Mouse (Mus musculus) forebrain, embryonic 14.5 days (tissue): ENCODE measurements at regions not wholly inside any gene's neighbourhood (a gene's known extent, or its start where the extent isn't known, plus 50 kb on each side); places are given as distances from the start of the nearest gene placed in this dataset.

Source experiments
- ATAC-seq: fragments of 200-750 bp; cut with Nextera tagmentation; 2 replicates; pipeline ENCODE4 v1.8.0; 2017; ENCODE audit warnings: mild to moderate bottlenecking, moderate library complexity
- DNase-seq: peaks from one replicate; pipeline ENCODE4 v3.0.0-alpha.2; 2015; ENCODE audit warnings: low spot score
- H3K27ac ChIP-seq: fragments of 300-500 bp; sonication (generic); 2 replicates; pipeline ENCODE4 v1.5.1; 2014; ENCODE audit warnings: low read depth, mild to moderate bottlenecking, control low read depth, low read length, moderate library complexity
- H3K27me3 ChIP-seq: fragments of 300-500 bp; sonication (generic); replicated peaks from 2 replicates; pipeline ENCODE4 v1.6.1; 2014; ENCODE audit warnings: low read length, control low read depth, mixed read lengths; ENCODE audit not compliant: control insufficient read depth, insufficient read depth
- H3K36me3 ChIP-seq: fragments of 300-500 bp; sonication (generic); 2 replicates; pipeline ENCODE4 v1.6.1; 2014; ENCODE audit warnings: low read length, control low read depth; ENCODE audit not compliant: control insufficient read depth, insufficient read depth
- H3K4me1 ChIP-seq: fragments of 300-500 bp; sonication (generic); 2 replicates; pipeline ENCODE4 v1.6.1; 2014; ENCODE audit warnings: antibody characterized with exemption, low read length, control low read depth; ENCODE audit not compliant: control insufficient read depth, insufficient read depth
- H3K4me2 ChIP-seq: fragments of 300-500 bp; sonication (generic); 2 replicates; pipeline ENCODE4 v1.6.1; 2014; ENCODE audit warnings: mild to moderate bottlenecking, control low read depth, low read length
- H3K4me3 ChIP-seq: fragments of 300-500 bp; sonication (generic); 2 replicates; pipeline ENCODE4 v1.5.1; 2014; ENCODE audit warnings: low read depth, low read length, control low read depth
- H3K9ac ChIP-seq: fragments of 300-500 bp; sonication (generic); 2 replicates; pipeline ENCODE4 v1.6.1; 2014; ENCODE audit warnings: mild to moderate bottlenecking, low read length, control low read depth, moderate library complexity
- H3K9me3 ChIP-seq: fragments of 300-500 bp; sonication (generic); replicated peaks from 2 replicates; pipeline ENCODE4 v1.6.1; 2016; ENCODE audit warnings: low read length, control low read depth, mixed read lengths; ENCODE audit not compliant: control insufficient read depth
- WGBS: fragments of 180-500 bp; shearing (Covaris S2); extraction: QIAGEN DNeasy Blood & Tissue Kit; methylation state at CpG from one replicate; pipeline ENCODE4 v1.1.7; 2014; 5-methylcytosine and 5-hydroxymethylcytosine counted together

DNA sequence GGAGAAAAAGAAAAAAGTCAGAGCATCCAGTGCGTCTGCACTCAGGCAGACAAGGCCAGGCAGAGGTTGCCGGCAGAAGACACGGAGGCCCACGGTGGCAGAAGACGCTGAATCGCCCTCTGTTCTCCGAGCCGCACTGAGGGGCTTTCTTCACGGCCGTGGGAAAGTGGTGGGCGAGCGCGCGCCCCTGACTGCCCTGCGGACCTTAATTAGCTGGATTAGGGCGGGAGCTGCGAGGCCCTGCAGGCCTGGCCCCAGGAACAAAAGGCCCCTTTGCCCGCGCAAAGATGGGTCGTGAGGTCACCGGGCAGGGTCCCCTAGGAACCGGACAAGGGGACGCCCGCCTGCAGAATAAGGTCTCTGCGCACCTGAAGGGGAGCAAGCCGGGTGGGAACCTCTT lies 120.6 kb downstream of the Zfp36l2 start:
- DNase-seq (no peak), ATAC-seq (no peak)
- 15% methylated on average over 26 of the region's 26 CpGs for WGBS

DNA sequence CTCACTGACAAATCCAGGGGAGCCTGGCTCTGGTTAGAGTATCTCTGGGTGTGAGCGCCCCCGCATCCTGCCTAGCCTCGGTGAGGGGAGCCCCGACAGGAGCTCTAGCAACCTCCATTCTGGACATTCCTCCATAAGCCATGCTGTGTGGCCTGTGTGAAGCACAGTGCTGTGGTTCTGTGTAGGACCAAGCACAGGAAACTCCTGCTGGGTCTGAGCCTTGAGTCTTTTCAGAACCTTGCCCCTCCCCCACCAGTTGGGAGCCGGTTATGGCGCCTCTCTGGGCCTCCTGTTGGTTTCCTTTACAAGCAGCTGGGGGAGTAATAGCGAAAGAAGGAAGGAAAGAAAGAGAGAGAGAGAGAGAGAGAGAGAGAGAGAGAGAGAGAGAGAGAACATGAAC lies 124.0 kb downstream of the Zfp36l2 start:
- no peak overlapping the region for H3K9ac ChIP-seq
- H3K4me2 ChIP-seq = no peak overlapping the region
- ATAC-seq = no peak
- 51% methylated on average over 7 of the region's 7 CpGs for WGBS
- no peaks in the 10 kb centered on the region for H3K9me3 ChIP-seq
- H3K27me3 ChIP-seq = no peaks in the 10 kb centered on the region
- peaks cover 5% of the 10 kb centered on the region; the same call in 1 of the 2 replicates for H3K4me1 ChIP-seq
- H3K27ac ChIP-seq = no peak overlapping the region
- no peaks in the 10 kb centered on the region for H3K36me3 ChIP-seq
- DNase-seq = no peak
- H3K4me3 ChIP-seq = no peak overlapping the region

More for the DNA sequence above, 120.6 kb downstream of the Zfp36l2 start:
- H3K4me2 ChIP-seq = no peak overlapping the region
- H3K4me3 ChIP-seq = no peak overlapping the region
- no peak overlapping the region for H3K27ac ChIP-seq
- H3K36me3 ChIP-seq = no peaks in the 10 kb centered on the region
- H3K4me1 ChIP-seq = no peaks in the 10 kb centered on the region
- H3K9ac ChIP-seq = no peak overlapping the region
- no peaks in the 10 kb centered on the region for H3K9me3 ChIP-seq
- H3K27me3 ChIP-seq = no peaks in the 10 kb centered on the region

DNA sequence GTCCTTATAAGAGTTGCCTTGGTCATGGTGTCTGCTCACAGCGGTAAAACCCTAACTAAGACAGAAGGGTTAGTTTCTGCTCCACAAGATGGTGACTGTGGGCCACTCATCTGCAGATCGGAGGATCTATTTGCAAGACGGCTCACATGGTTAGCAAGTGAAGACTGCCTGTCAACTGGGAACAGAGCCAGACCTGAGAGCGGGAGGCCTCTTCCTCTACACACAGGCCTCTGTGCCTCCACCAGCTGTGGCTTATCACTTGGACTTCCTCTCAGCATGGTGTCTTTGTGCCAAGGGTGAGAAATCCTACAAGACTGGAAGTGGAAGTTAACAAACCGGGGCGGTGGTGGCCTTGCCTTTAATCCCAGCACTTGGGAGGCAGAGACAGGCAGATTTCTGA lies 126.1 kb downstream of the Zfp36l2 start:
- DNase-seq (no peak), ATAC-seq (no peak)
- H3K9ac ChIP-seq = no peak overlapping the region
- no peaks in the 10 kb centered on the region for H3K36me3 ChIP-seq
- no peaks in the 10 kb centered on the region for H3K27me3 ChIP-seq
- 85% methylated on average over 6 of the region's 6 CpGs for WGBS
- no peak overlapping the region for H3K4me3 ChIP-seq
- no peak overlapping the region for H3K27ac ChIP-seq
- no peak overlapping the region for H3K4me2 ChIP-seq
- H3K4me1 ChIP-seq = peaks cover 5% of the 10 kb centered on the region; the same call in 1 of the 2 replicates
- H3K9me3 ChIP-seq = no peaks in the 10 kb centered on the region

DNA sequence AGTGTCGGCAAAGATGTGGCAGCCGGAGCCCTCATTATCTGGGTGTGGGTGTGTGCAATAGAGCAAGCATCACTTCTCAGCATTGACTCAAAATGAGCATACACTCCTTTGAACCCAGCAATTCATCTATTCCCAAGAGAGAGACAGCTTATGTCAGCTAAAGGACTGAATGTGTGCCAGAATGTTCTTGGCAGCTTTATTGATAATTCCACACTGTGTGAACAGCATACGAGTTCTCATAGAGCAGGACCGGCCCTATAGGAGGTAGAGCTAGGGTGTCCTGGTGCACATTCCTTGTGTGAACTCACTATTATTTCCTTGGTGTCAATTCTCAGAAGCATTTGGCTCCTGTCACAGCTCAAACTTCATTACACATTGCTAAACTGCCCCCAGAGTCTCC lies 131.3 kb downstream of the Zfp36l2 start:
- DNase-seq (peak; percentile 52), ATAC-seq (no peak)
- Histone ChIP-seq H3K36me3 (no peaks in the 10 kb centered on the region), H3K4me3 (no peak overlapping the region), H3K4me2 (no peak overlapping the region), H3K9ac (no peak overlapping the region), H3K27ac (no peak overlapping the region), H3K9me3 (no peaks in the 10 kb centered on the region), H3K27me3 (no peaks in the 10 kb centered on the region), H3K4me1 (peaks cover 5% of the 10 kb centered on the region; the same call in 1 of the 2 replicates)
- WGBS = 66% methylated on average over 4 of the region's 4 CpGs

DNA sequence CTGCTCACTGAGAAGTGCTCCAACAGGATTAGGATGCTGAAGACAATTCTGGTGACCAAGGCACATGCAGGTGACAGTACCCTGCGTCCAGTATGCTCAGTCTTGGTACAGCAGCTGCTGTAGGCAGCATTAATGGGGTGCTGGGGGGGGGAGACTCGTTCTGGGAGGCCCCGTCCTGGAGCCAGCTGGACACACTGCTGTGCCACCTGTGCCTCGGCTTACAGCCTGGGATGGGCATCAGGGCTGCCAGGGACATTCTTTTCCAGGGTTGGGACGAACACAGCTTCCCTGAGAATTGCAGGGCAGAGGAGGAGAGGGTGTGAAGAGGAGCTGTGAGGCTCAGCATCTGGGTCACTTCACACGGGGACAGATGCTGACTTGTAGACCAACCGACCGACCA lies 135.3 kb downstream of the Zfp36l2 start:
- WGBS = 80% methylated on average over 8 of the region's 8 CpGs
- Histone ChIP-seq H3K9me3 (no peaks in the 10 kb centered on the region), H3K4me1 (no peaks in the 10 kb centered on the region), H3K9ac (no peak overlapping the region), H3K27me3 (no peaks in the 10 kb centered on the region), H3K4me2 (no peak overlapping the region), H3K36me3 (no peaks in the 10 kb centered on the region), H3K4me3 (no peak overlapping the region), H3K27ac (no peak overlapping the region)
- ATAC-seq (no peak), DNase-seq (no peak)

DNA sequence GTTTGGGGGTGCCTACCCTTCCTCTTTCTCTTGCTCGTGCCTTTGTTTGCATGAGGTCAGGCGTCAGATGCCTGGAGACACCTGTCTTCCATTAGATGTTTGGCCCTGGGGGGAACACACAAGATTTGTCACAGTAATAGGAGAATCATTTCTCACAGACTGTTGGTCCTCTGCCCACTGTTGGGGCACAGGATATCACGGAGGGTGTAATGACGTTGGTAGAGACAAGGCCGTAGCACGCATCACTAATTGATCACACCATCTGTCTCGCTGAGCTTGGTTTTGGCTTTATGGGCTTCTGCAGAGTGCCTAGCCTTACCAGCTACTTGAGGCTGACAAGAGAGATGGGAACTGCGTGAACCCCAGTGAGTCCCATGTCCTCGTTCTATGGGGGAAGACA lies 136.5 kb downstream of the Zfp36l2 start:
- ATAC-seq = no peak
- WGBS = 76% methylated on average over 9 of the region's 9 CpGs

DNA sequence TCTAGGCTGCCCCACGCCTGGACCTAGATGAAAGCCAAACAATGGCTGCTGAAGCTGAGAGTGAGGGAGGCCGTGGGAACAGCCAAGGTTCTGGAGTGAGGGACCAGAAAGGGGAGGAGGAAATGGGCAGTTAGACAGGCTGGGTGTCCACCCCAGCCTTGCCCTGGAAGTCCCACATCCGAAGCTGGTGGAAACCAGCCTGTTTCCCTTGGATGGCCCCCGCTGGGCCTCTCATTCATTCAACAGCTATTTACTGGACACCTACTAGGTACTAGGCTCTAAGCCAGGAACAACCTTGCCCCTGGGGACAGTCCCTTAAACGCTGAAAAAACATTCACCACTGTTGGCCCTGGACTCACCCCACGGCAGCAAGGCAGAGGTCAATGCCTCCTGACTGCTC lies 139.2 kb downstream of the Zfp36l2 start:
- DNase-seq (no peak), ATAC-seq (no peak)
- Histone ChIP-seq H3K9me3 (no peaks in the 10 kb centered on the region), H3K27ac (no peak overlapping the region), H3K9ac (no peak overlapping the region), H3K4me1 (no peaks in the 10 kb centered on the region), H3K27me3 (no peaks in the 10 kb centered on the region), H3K4me3 (no peak overlapping the region), H3K36me3 (no peaks in the 10 kb centered on the region), H3K4me2 (no peak overlapping the region)
- 72% methylated on average over 6 of the region's 6 CpGs for WGBS

More for the DNA sequence above, 136.5 kb downstream of the Zfp36l2 start:
- no peak overlapping the region for H3K4me3 ChIP-seq
- H3K9me3 ChIP-seq = no peaks in the 10 kb centered on the region
- peak; percentile 50 for DNase-seq
- H3K4me1 ChIP-seq = no peaks in the 10 kb centered on the region
- H3K36me3 ChIP-seq = no peaks in the 10 kb centered on the region
- no peak overlapping the region for H3K4me2 ChIP-seq
- H3K27ac ChIP-seq = no peak overlapping the region
- no peak overlapping the region for H3K9ac ChIP-seq
- H3K27me3 ChIP-seq = no peaks in the 10 kb centered on the region

DNA sequence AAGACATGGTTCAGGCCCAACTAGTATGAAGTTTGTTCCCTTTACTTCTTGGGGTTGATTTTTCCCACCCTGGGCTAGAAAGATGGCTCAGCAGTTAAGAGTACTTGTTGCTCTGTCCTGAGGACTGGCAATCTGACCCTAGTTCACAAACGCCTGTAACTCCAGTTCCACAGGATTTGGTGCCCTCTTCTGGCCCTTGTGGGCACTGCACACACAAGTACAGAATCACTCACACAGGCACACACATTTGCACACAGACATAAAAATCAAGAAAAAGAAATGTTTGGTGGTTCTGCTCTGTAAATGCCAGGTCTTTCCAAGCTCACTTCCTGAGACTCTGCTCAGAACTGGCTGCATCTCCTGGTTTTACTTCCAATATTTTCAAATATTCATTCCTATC lies 140.2 kb downstream of the Zfp36l2 start:
- Histone ChIP-seq H3K4me3 (no peak overlapping the region), H3K4me1 (no peaks in the 10 kb centered on the region), H3K36me3 (no peaks in the 10 kb centered on the region), H3K9ac (no peak overlapping the region), H3K9me3 (no peaks in the 10 kb centered on the region), H3K27ac (no peak overlapping the region), H3K4me2 (no peak overlapping the region), H3K27me3 (no peaks in the 10 kb centered on the region)
- ATAC-seq (no peak), DNase-seq (no peak)
- 83% methylated on average over 1 of the region's 1 CpGs for WGBS

DNA sequence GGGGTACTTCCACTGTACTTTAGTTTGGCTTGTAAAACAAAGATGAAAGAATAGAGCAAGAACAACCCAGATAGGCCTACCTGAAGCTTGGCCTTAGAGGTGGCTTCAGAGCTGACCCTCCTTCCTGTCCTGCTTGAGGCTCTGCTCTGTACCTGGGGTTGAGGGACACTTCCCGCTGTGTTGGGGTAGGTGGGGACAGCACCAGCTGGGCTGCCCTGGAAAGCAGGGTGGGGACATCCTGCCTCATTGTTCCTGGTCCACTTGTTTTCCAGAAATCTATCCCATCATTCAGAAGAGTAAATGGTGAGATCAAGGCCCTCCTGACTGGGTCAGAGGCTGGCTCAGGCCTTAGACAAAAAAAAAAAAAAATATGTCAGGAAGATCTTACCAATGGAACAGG lies 141.9 kb downstream of the Zfp36l2 start:
- no peak overlapping the region for H3K4me3 ChIP-seq
- WGBS = 80% methylated on average over 1 of the region's 1 CpGs
- H3K36me3 ChIP-seq = no peaks in the 10 kb centered on the region
- H3K9me3 ChIP-seq = no peaks in the 10 kb centered on the region
- no peaks in the 10 kb centered on the region for H3K4me1 ChIP-seq
- ATAC-seq (no peak), DNase-seq (no peak)
- H3K4me2 ChIP-seq = no peak overlapping the region
- no peak overlapping the region for H3K9ac ChIP-seq
- H3K27ac ChIP-seq = no peak overlapping the region
- H3K27me3 ChIP-seq = no peaks in the 10 kb centered on the region
